Mouse (Mus musculus) kidney, embryonic 14.5 days (tissue): Measurements from ENCODE around the gene Car1. TPM values are rescaled to one million over a fixed set of nuclear protein-coding genes. Genes with fewer than 3 reads are reported as not detected.
A peak's percentile ranks its signal among the peaks of the same experiment; 100 is the strongest.
"Not testable (repeated sequence)": the region's sequence is repeated elsewhere in the genome, so short reads cannot be mapped to it uniquely, and the experiment has no call there.

Experiments
- ATAC-seq: fragments of 200-750 bp; cut with Nextera tagmentation; 2 replicates; pipeline ENCODE4 v1.8.0; 2017; ENCODE audit warnings: moderate number of reproducible peaks, mild to moderate bottlenecking, moderate TSS enrichment, moderate library complexity; ENCODE audit not compliant: low FRiP score, low TSS enrichment
- H3K27ac ChIP-seq: fragments of 300-500 bp; sonication (generic); 2 replicates; pipeline ENCODE4 v1.5.1; 2014; ENCODE audit warnings: low read depth, mild to moderate bottlenecking, low read length, moderate library complexity, mixed read lengths
- H3K27me3 ChIP-seq: fragments of 300-500 bp; sonication (generic); 2 replicates; pipeline ENCODE4 v1.6.1; 2014; ENCODE audit warnings: mild to moderate bottlenecking, low read length; ENCODE audit not compliant: control insufficient read depth, insufficient read depth
- H3K36me3 ChIP-seq: fragments of 300-500 bp; sonication (generic); 2 replicates; pipeline ENCODE4 v1.6.1; 2014; ENCODE audit warnings: low read length, mixed read lengths; ENCODE audit not compliant: control insufficient read depth, insufficient read depth
- H3K4me1 ChIP-seq: fragments of 300-500 bp; sonication (generic); 2 replicates; pipeline ENCODE4 v1.6.1; 2014; ENCODE audit warnings: low read length, mixed read lengths; ENCODE audit not compliant: control insufficient read depth, insufficient read depth
- H3K4me2 ChIP-seq: fragments of 300-500 bp; sonication (generic); replicated peaks from 2 replicates; pipeline ENCODE4 v1.6.1; 2014; ENCODE audit warnings: low read depth, mild to moderate bottlenecking, low read length
- H3K4me3 ChIP-seq: fragments of 300-500 bp; sonication (generic); 2 replicates; pipeline ENCODE4 v1.5.1; 2014; ENCODE audit warnings: mild to moderate bottlenecking, low read length
- H3K9ac ChIP-seq: fragments of 300-500 bp; sonication (generic); 2 replicates; pipeline ENCODE4 v1.6.1; 2014; ENCODE audit warnings: low read depth, mild to moderate bottlenecking, low read length, moderate library complexity
- H3K9me3 ChIP-seq: fragments of 300-500 bp; sonication (generic); 2 replicates; pipeline ENCODE4 v1.6.1; 2016; ENCODE audit warnings: low read length; ENCODE audit not compliant: control insufficient read depth
- WGBS: fragments of 180-500 bp; shearing (Covaris S2); extraction: QIAGEN DNeasy Blood & Tissue Kit; methylation state at CpG from one replicate; pipeline ENCODE4 v1.1.7; 2014; 5-methylcytosine and 5-hydroxymethylcytosine counted together
- polyA plus RNA-seq: library from polyadenylated mRNA; unstranded; fragments of >200 nt; fragmentation: Nextera tagmentation; extraction: Ambion mirVana; gene quantifications from 2 replicates; pipeline ENCODE4 v1.2.1, GENCODE M21; 2014

Car1 gene
- polyA plus RNA-seq, 1 experiment from 2014 or later: not detected

DNA sequence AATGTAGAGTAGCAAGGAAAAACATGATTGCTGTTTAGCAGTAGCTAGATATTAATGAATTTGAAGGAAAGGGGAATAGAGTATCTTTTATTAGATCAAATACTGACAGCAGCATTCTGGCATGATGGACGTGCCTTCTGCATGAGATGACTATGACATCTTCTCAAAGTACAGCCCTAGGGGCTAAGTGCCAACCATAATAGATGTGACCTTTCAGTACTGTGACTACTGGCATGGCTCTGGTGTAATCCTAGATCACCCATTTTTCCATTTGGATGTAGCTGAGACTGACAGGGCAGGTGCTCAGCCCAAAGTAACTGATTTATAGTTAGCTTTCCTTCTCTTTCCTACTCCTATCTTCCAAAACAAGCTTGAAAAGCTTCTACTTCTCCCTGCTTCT, 20.6 kb downstream of the Car1 start:
- Histone ChIP-seq H3K36me3 (no peaks in the 10 kb centered on the region), H3K4me3 (no peak overlapping the region), H3K4me2 (no peak overlapping the region), H3K27ac (peak overlapping the region; percentile 15; the same call in 1 of the 2 replicates), H3K9me3 (no peaks in the 10 kb centered on the region), H3K9ac (no peak overlapping the region), H3K4me1 (peaks cover 4% of the 10 kb centered on the region; the same call in 1 of the 2 replicates), H3K27me3 (no peaks in the 10 kb centered on the region)
- 72% methylated on average over 1 of the region's 1 CpGs for WGBS
- ATAC-seq: no peak

DNA sequence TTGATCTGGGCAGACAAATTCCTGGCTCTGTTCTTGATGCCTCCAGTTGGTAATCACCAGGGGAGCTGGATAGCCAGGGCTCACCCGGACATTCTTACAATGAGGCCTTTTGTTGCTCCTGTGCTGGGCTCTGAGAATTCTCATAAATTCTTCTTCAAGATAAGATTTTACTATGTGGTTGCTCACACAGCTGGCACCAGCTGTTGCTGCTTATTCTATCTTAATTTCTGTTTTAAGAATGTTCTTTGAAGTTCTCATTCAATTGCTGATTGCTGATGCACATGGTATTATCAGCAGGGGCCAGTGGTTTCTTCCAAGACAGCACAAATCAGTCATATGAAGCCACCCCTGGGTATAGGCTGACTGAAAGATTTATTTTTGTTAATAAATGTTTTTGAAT, 21.0 kb downstream of the Car1 start:
- WGBS: 48% methylated on average over 1 of the region's 1 CpGs
- peak; percentile 75; the same call in 1 of the 2 replicates for ATAC-seq
- no peaks in the 10 kb centered on the region for H3K27me3 ChIP-seq
- H3K9me3 ChIP-seq: no peaks in the 10 kb centered on the region
- H3K27ac ChIP-seq: no peak overlapping the region; the same call in 1 of the 2 replicates
- H3K4me2 ChIP-seq: no peak overlapping the region
- H3K4me3 ChIP-seq: no peak overlapping the region
- H3K9ac ChIP-seq: no peak overlapping the region
- H3K36me3 ChIP-seq: no peaks in the 10 kb centered on the region
- peaks cover 4% of the 10 kb centered on the region; the same call in 1 of the 2 replicates for H3K4me1 ChIP-seq

DNA sequence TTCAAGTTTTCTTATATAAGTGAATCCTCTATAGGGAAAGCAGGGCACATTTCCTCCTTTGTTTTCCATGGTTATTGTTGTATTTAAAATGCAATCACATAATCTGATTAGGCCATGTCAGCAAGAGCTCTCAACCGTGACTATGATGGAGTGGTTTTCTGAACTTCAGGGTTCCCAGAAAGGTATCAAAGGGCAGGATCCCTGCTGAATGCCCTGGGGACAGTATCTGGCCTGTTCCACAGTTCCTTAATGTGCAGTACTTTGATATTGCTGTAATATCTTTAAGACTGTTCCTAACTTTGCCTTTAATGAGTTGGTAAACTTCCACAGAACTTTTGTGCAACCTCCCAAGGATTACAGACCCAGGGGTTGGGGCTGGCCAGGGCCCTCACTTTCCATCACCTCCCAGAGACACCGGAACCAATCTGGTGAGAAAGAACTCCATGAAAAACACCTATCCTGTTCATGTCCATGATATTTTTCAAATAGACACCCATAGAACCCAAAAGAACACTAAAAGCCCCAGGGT, 21.6 kb downstream of the Car1 start:
- Histone ChIP-seq H3K4me3 (no peak overlapping the region), H3K27me3 (no peaks in the 10 kb centered on the region), H3K9me3 (no peaks in the 10 kb centered on the region), H3K4me1 (peaks cover 4% of the 10 kb centered on the region; the same call in 1 of the 2 replicates), H3K27ac (no peak overlapping the region; the same call in 1 of the 2 replicates), H3K4me2 (no peak overlapping the region), H3K9ac (no peak overlapping the region), H3K36me3 (no peaks in the 10 kb centered on the region)
- WGBS: 69% methylated on average over 2 of the region's 2 CpGs
- ATAC-seq: peak; percentile 62; the same call in 1 of the 2 replicates

DNA sequence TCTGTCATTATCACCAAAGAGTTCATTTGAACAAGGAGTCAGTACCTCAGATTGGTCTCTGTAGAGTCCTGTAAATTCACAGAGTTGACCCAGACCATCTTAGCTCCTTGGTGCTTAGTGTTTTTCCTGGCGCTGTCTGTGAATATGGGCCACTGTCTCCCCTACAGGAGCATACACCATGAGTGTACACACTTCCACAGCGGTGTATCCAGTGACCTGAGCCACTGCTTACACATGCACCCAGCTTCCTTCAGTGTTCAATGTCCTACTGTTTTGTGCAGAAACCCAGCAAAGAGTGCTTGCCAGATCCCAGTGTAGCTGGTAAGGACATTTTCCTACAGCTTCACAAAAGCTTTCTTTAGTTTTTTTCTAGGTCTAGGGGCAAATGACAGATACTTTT, 22.8 kb downstream of the Car1 start:
- no peak overlapping the region for H3K27ac ChIP-seq
- no peak for ATAC-seq
- 78% methylated on average over 2 of the region's 2 CpGs for WGBS
- H3K4me1 ChIP-seq: peaks cover 4% of the 10 kb centered on the region; the same call in 1 of the 2 replicates
- no peak overlapping the region for H3K9ac ChIP-seq
- no peak overlapping the region for H3K4me3 ChIP-seq
- H3K9me3 ChIP-seq: no peaks in the 10 kb centered on the region
- H3K4me2 ChIP-seq: no peak overlapping the region
- no peaks in the 10 kb centered on the region for H3K36me3 ChIP-seq
- H3K27me3 ChIP-seq: no peaks in the 10 kb centered on the region

DNA sequence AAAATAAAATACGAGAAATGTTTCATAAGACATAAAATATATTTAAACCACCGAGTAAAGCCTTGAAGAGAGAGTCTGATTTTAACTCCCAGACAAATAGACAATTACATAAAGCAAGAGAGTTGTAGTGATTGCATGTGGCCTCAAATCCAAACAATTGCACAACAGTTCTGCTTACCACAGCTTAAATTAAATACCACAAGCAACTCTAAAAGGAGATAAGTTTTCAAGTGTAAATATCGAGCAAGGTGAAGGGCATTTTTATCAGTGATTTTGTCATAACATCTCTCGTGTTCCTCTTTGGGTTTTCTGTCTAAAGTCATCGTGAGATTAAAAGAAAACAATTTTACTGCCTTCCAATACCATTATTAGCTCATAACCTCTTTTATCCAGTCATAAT, 25.0 kb downstream of the Car1 start:
- H3K27ac ChIP-seq, H3K4me3 ChIP-seq, H3K27me3 ChIP-seq, H3K9ac ChIP-seq, H3K36me3 ChIP-seq, H3K4me1 ChIP-seq, H3K9me3 ChIP-seq, ATAC-seq, H3K4me2 ChIP-seq: not testable (repeated sequence)
- 78% methylated on average over 5 of the region's 5 CpGs for WGBS

DNA sequence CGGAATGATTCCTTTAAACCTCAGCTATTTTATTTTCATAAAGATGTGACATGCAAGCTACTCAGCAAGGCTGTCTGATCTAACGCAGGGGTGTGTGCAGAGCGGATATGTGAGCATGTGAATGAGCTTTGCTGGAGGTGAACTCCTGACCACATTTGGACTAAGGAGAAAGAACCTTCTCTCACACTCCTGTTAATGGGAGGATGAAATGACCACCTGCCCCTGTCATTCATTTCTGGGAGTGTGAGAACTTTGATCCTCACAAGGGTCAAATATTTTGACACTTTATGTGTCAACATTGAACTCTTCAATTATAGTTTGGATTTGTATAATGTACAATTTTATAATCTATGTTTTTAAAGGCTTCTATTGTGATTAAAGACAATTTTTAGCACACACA, 25.8 kb downstream of the Car1 start:
- H3K9ac ChIP-seq, ATAC-seq, H3K27ac ChIP-seq, H3K4me2 ChIP-seq, H3K36me3 ChIP-seq, H3K4me3 ChIP-seq, H3K27me3 ChIP-seq, H3K4me1 ChIP-seq, H3K9me3 ChIP-seq: not testable (repeated sequence)
- WGBS: 76% methylated on average over 3 of the region's 3 CpGs

DNA sequence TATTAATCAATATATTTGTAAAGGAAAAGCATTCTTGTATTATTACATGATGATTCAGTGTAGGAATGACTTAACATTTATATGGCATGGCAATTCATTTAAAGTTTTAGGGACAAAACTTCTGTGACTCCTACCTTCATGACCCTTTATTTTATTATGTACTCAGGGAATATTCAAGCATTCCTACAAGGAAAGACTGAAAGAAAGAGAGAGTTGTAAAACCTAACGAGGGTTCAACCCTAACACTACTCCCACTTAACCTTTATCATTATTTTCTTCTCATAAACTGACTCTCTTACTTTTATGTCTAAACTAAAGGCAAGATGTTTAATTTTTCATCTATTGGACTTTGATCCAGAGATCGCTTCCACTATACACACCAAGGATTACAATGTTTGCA, 28.0 kb downstream of the Car1 start:
- H3K4me2 ChIP-seq: no peak overlapping the region

DNA sequence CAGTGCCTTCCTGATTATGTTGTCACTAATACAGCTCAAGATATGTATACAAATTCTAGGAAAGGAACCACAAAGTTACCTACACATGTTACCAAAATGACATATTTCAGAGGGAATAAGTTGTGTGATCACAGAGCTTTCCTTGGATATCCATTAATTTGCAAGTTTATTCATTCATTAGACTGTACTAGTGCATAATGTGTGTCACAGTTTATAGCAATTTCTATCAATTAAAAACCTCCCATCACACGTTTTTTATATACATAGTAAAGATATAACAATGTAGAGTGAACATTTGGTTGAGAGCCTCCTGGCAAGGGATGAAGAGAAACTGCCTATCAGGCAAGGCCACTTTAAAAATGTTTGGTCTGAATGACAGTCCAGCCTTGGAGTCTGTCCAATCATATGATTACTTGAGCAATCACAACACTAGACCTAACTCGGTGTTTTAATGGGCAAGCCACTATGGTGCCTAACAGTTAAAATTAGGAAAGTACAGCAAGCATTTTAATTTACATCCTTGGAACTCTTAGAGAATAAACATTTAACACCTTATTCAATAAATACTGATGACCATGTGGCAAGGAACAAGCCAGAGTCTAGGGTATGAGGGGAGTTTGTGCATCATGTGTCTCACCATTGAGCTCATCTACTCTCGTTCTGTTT, 31.5 kb downstream of the Car1 start:
- H3K27me3 ChIP-seq, H3K4me1 ChIP-seq, H3K36me3 ChIP-seq, H3K27ac ChIP-seq, H3K9ac ChIP-seq, H3K9me3 ChIP-seq, H3K4me2 ChIP-seq, ATAC-seq, H3K4me3 ChIP-seq: not testable (repeated sequence)
- WGBS: 86% methylated on average over 2 of the region's 3 CpGs

More for the DNA sequence above, 28.0 kb downstream of the Car1 start:
- Histone ChIP-seq H3K36me3 (no peaks in the 10 kb centered on the region), H3K27me3 (no peaks in the 10 kb centered on the region), H3K4me3 (no peak overlapping the region), H3K9ac (no peak overlapping the region), H3K4me1 (no peaks in the 10 kb centered on the region), H3K9me3 (no peaks in the 10 kb centered on the region), H3K27ac (no peak overlapping the region)
- WGBS: 46% methylated on average over 2 of the region's 2 CpGs
- no peak for ATAC-seq

DNA sequence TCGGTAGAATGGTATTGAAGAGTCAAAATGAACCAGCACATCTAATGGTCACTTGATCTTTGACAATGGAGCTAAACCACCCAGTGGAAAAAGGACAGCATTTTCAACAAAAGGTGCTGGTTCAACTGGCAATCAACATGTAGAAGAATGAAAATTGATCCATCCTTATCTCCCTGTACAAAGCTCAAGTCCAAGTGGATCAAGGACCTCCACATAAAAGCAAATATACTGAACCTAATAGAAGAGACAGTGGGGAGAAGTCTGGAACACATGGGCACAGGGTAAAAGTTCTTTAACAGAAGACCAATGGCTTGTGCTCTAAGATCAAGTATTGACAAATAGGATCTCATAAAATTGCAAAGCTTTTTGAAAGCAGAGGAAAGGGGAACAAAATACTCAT, 33.6 kb downstream of the Car1 start:
- not testable (repeated sequence) for ATAC-seq, H3K9me3 ChIP-seq, H3K27me3 ChIP-seq

More for the DNA sequence above, 33.6 kb downstream of the Car1 start:
- not testable (repeated sequence) for H3K36me3 ChIP-seq, H3K4me2 ChIP-seq, H3K4me1 ChIP-seq, H3K4me3 ChIP-seq, H3K27ac ChIP-seq, H3K9ac ChIP-seq
- WGBS: 100% methylated on average over 1 of the region's 1 CpGs
